Mouse (Mus musculus): ENCODE data around the gene Tent4a.
A peak's percentile ranks its signal among the peaks of the same experiment; 100 is the strongest.

The Tent4a gene

DNA sequence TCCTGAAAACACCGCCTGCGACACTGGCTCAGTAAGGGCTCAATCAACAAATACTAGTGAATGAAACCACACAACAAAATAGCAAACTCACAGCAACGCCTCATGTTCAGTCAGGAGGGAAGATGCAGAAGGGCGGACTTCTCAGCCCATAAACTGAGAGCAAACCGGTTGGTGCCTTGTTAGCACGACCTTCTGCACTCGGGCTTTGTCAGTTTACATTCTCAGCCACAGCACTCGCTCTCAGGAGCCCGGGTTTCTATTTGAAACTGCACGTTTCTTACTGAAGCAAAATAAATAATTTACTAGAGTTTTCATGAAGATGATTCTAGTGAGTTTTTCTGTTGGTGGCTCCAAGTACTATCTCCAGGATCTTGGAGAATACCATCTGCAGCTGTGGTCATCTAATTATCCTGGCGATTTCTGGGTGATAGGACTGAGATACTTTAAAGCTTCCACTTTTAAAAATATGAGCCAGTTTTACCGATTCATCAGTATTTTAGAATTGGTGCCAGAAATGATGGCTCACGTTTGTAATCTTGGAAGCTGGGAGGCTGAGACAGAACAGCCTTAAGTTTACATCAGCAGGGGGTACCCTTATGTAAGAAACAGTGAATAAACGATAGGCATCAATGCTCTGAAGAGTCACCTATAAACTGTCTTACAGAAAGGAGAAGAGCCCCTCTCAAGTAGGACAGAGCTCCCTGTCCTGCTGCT is 10.8 kb downstream of the Tent4a start:
- no peak for DNase-seq (ENCODE audit: low spot score in 2 of 2)

DNA sequence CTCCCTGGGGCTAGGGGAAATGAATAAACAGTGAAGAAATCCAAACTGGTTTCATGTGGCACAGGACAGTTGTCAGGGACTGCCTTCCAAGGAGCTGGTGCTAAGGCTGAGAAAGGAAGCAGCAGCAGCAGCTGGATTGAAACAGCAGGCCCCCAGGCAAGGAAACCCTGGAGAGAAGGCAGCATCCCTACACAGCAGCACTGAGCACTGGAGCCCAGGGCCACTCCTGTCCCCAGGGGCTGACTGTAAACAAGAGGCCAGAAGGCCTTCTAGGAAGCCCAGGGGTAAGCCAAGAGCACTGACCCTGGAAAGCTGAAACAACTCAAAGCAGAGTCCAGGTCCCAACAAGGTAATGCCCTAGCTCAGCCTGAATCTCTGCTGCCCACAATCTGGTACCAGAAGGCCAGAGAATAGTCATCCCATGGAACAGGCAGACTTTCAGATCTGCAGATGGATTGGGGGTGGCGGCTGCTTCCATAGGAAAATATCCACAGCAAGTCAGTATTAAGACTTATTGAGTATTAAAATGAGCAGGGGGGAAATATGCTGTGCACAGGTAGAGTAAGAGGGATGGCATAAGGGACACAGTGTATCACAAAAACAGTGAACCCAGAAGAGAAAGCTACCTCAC is 12.1 kb downstream of the Tent4a start:
- DNase-seq (ENCODE audit: low spot score in 2 of 2), result no peak

GRCm38 (mm10) chr13:69519137-69519536 is 15.3 kb downstream of the Tent4a start:
- DNase-seq (ENCODE audit: low spot score in 2 of 2), result no peak

DNA sequence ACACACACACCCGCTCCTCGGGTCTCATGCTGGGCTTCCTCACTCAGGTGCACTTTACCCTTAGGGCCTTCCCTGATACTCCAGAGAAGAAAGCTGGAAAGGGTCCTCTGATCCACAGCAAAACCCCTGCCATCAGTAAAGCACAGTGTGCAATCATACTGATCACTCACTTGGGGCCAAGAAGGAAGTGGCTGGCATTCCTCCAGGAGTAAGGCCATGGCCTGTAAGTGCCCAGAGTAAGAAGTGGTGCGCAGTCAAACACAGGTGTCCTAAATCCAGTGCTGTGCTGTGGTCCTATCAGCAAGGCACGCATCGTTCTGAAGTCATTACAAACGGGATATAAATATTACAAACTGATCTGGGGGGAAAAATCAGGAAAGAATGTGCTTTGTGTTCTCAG is 17.0 kb downstream of the Tent4a start:
- no peak for DNase-seq (ENCODE audit: low spot score in 2 of 2)

- DNase-seq (ENCODE audit: low spot score in 2 of 2), result no peak
Observed at GRCm38 (mm10) chr13:69515091-69515490, 19.3 kb downstream of the Tent4a start.

- no peak for DNase-seq (ENCODE audit: low spot score in 2 of 2)
Observed at GRCm38 (mm10) chr13:69509391-69510244, 24.8 kb downstream of the Tent4a start.

DNA sequence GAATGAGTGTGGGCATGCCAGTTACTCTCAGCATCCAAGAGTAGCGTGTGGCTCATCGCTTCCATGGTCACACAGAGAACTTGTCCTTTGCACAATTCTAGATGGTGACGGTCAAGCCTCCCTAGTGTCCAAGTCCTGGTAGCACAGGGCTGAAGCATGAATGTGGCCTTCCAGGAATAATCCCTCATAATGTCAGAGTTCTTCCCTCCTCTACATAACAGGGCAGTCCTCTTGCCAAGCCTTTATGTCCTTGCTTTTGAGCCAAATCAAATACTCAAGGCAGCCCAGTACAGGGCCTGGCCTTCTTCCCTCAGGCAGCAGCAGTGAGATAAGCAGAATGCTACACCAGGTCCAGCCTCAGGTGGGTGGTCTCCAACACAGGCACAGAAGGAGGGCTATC is 26.8 kb downstream of the Tent4a start:
- DNase-seq (ENCODE audit: low spot score in 2 of 2), result no peak

- no peak for DNase-seq (ENCODE audit: low spot score in 2 of 2)
Observed at GRCm38 (mm10) chr13:69506341-69507086, 27.9 kb downstream of the Tent4a start.

DNA sequence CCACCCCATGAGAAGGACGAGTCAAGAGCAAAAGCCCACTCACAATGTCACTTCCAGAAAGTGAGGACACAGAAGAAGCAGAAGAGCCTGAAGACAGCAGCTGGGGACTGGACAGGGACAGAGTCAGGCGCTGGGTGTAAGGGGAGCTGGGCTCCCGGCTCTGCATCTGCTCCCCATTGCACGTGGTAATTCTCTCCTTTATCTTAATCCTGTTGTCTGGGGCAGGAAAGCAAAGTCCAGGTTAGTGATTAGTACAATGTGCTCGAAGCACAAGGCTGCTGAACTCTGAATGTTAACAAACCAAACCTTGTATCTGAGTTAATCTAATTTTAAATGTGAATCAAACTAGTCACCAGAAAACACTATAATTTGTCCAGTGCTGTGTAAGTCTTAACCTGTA is 31.6 kb downstream of the Tent4a start:
- DNase-seq (ENCODE audit: low spot score in 2 of 2), result no peak

- DNase-seq (ENCODE audit: low spot score in 2 of 2), result no peak
Observed at GRCm38 (mm10) chr13:69502157-69502750, 32.2 kb downstream of the Tent4a start.

DNA sequence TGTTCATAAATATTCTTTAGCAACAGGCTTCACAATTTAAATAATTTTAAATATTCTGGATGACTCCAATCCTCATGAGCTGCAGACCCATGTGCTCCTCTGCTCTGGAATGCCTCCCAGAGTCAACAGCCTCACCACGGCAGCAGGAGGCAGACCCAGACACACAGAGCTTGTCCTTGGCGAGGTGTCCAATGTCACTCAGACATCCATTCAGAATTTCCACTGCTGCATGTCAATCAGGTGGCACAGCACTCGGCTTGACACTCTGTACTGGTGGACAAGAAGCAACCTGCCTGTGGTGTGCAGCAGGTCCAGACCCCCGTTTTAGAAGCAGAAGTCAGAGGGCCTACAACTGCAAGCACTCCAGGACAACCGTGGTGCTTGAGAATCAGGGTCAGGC is 36.1 kb downstream of the Tent4a start:
- no peak for DNase-seq (ENCODE audit: low spot score in 2 of 2)

- DNase-seq (ENCODE audit: low spot score in 2 of 2), result no peak
Observed at GRCm38 (mm10) chr13:69492876-69493463, 41.4 kb downstream of the Tent4a start.

- DNase-seq (ENCODE audit: low spot score in 2 of 2), result peak in 1 of 2 experiments; percentile 36
Observed at GRCm38 (mm10) chr13:69489777-69490176, 44.6 kb downstream of the Tent4a start.

DNA sequence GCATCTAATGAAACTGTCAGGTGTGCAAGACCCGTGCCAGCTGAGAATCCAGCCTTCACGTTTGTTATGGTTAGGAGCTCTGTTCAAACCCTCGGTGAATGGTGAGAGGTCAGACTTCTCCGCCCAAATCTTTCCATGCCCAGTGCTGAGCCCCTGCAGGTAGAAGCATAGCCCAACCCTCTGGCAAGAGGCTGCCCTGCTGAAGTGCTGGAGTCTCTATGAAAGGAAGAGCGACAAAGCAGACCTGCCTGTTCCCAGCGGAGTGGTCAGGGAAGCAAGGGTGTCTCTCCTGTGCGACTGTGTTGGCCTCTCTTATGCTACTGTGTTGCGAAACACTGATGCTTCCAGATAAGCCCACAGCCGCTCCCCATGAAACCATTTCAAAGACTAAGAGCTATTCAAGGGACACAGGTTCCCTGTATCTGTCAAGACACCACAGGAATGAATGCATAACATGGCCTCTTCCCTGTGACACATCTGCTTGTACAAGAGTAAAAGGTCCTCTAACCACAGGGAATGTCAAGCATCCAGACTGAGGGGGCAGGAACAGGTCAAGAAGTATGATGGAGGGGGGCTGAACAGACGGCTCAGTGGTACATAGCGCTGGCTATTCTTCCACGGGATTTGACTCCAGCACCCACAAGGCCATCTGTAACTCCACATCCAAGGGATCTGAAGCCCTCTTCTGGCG is 45.7 kb downstream of the Tent4a start:
- DNase-seq (ENCODE audit: low spot score in 2 of 2), result peak in 1 of 2 experiments; percentile 43

GRCm38 (mm10) chr13:69487611-69488275 is 46.7 kb downstream of the Tent4a start:
- DNase-seq (ENCODE audit: low spot score in 2 of 2), result no peak

- DNase-seq (ENCODE audit: low spot score in 2 of 2), result no peak
Observed at GRCm38 (mm10) chr13:69487108-69487507, 47.3 kb downstream of the Tent4a start.

DNA sequence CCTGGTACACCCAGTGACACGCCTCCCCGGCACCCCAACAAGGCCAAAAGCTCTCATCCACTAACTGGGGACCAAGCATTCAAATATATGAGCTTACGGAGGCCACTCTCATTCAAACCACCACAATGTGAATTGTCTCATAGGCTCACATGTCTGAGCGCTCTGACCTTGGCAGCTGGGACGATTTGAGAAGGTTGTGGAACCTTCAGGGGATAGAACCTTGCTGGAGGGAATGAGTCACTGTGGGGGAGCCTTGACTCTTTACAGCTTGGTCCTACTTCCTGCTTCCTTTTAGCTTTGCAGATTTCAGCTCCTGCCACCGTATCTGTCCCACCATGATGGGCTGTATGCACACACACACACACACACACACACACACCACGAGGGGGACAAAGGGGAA is 48.6 kb downstream of the Tent4a start:
- no peak for DNase-seq (ENCODE audit: low spot score in 2 of 2)

GRCm38 (mm10) chr13:69485326-69485725 is 49.1 kb downstream of the Tent4a start:
- no peak for DNase-seq (ENCODE audit: low spot score in 2 of 2)

GRCm38 (mm10) chr13:69482751-69483150 is 51.7 kb downstream of the Tent4a start:
- no peak for DNase-seq (ENCODE audit: low spot score in 2 of 2)
